Mouse (Mus musculus): ENCODE data around the gene Ergic1. TPM values are rescaled to one million over a fixed set of nuclear protein-coding genes. Genes with fewer than 3 reads are reported as not detected.
A peak's percentile ranks its signal among the peaks of the same experiment; 100 is the strongest.

Ergic1 gene
- total and polyA plus RNA-seq, 3 experiments, result 53.6 to 64.4 (median 59.4) TPM

- H3K9ac ChIP-seq (ENCODE audit: low read depth, low read length), result no peak overlapping the region
- intact Hi-C loops (cut with DNase I), result no loop called here
- no peaks in the 10 kb centered on the region for H3K27me3 ChIP-seq (ENCODE audit: control insufficient read depth, insufficient read depth, low read length)
- H3K4me3 ChIP-seq, result no peak overlapping the region
- no peak for TF ChIP-seq POLR2A (IDR thresholded peaks at IDR 0.05; ENCODE audit: insufficient read depth, low read depth, low read length)
- TF ChIP-seq CTCF (IDR thresholded peaks at IDR 0.05), result no peak
- TF ChIP-seq EP300 (IDR thresholded peaks at IDR 0.05; ENCODE audit: insufficient read depth, low read depth, low read length), result no peak
- H3K79me2 ChIP-seq (replicated peaks; ENCODE audit: control insufficient read depth, insufficient read depth, low read length), result no peaks in the 10 kb centered on the region
- H3K4me1 ChIP-seq (ENCODE audit: control insufficient read depth, insufficient read depth, low read length), result peaks cover 23% of the 10 kb centered on the region
- peak overlapping the region; percentile 34 for H3K27ac ChIP-seq
- no peak for DNase-seq
- H3K36me3 ChIP-seq (ENCODE audit: control insufficient read depth, insufficient read depth, low read length), result peaks cover 3% of the 10 kb centered on the region; the same call in 1 of the 2 replicates
- 94% methylated on average over 2 of the region's 2 CpGs for WGBS
These were observed 64.3 kb downstream of the Ergic1 start for GRCm38 (mm10) chr17:26625521-26626010.

DNA sequence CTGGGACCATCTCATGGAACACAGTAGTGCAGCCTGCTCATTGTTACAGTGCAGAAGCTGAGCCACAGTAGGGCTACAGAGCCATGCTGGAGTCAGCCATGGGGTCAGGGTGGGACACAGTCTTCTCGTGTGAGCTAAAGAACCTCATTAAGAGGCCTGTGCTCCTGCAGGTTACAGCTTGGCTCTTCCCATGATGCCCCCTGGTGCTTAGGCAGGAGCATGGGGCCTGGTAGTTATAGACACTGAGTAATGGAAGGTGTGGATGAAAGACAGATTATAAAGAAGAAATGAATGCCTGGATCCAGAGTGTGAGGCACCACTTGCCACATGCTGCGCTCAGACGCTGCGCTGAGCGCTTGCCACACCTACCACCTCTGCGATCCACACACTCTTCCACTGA, 67.2 kb downstream of the Ergic1 start:
- Histone ChIP-seq H3K36me3 (ENCODE audit: control insufficient read depth, insufficient read depth, low read length) (peaks cover 3% of the 10 kb centered on the region; the same call in 1 of the 2 replicates), H3K4me1 (ENCODE audit: control insufficient read depth, insufficient read depth, low read length) (peaks cover 7% of the 10 kb centered on the region), H3K27me3 (ENCODE audit: control insufficient read depth, insufficient read depth, low read length) (no peaks in the 10 kb centered on the region), H3K9ac (ENCODE audit: low read depth, low read length) (no peak overlapping the region), H3K27ac (no peak overlapping the region), H3K79me2 (replicated peaks; ENCODE audit: control insufficient read depth, insufficient read depth, low read length) (no peaks in the 10 kb centered on the region), H3K4me3 (no peak overlapping the region)
- WGBS, result 82% methylated on average over 6 of the region's 6 CpGs
- intact Hi-C loops (cut with DNase I), result no loop called here
- no peak for DNase-seq
- TF ChIP-seq EP300 (IDR thresholded peaks at IDR 0.05; ENCODE audit: insufficient read depth, low read depth, low read length) (no peak), CTCF (IDR thresholded peaks at IDR 0.05) (peak; percentile 52), POLR2A (IDR thresholded peaks at IDR 0.05; ENCODE audit: insufficient read depth, low read depth, low read length) (no peak)

- H3K4me1 ChIP-seq (ENCODE audit: control insufficient read depth, insufficient read depth, low read length), result peaks cover 7% of the 10 kb centered on the region
- no peak for DNase-seq
- H3K36me3 ChIP-seq (ENCODE audit: control insufficient read depth, insufficient read depth, low read length), result peaks cover 3% of the 10 kb centered on the region; the same call in 1 of the 2 replicates
- no peaks in the 10 kb centered on the region for H3K79me2 ChIP-seq (replicated peaks; ENCODE audit: control insufficient read depth, insufficient read depth, low read length)
- intact Hi-C loops (cut with DNase I), result no loop called here
- no peak overlapping the region for H3K27ac ChIP-seq
- no peak overlapping the region for H3K4me3 ChIP-seq
- no peaks in the 10 kb centered on the region for H3K27me3 ChIP-seq (ENCODE audit: control insufficient read depth, insufficient read depth, low read length)
- 94% methylated on average over 3 of the region's 3 CpGs for WGBS
- no peak for TF ChIP-seq EP300 (IDR thresholded peaks at IDR 0.05; ENCODE audit: insufficient read depth, low read depth, low read length)
- TF ChIP-seq POLR2A (IDR thresholded peaks at IDR 0.05; ENCODE audit: insufficient read depth, low read depth, low read length), result no peak
- TF ChIP-seq CTCF (IDR thresholded peaks at IDR 0.05), result no peak
- H3K9ac ChIP-seq (ENCODE audit: low read depth, low read length), result no peak overlapping the region
These were observed 67.6 kb downstream of the Ergic1 start for GRCm38 (mm10) chr17:26628936-26629335.

GRCm38 (mm10) chr17:26631811-26632327, 70.6 kb downstream of the Ergic1 start:
- 82% methylated on average over 8 of the region's 8 CpGs for WGBS
- no peak overlapping the region for H3K4me3 ChIP-seq
- H3K79me2 ChIP-seq (replicated peaks; ENCODE audit: control insufficient read depth, insufficient read depth, low read length), result no peaks in the 10 kb centered on the region
- no peaks in the 10 kb centered on the region for H3K36me3 ChIP-seq (ENCODE audit: control insufficient read depth, insufficient read depth, low read length)
- no peaks in the 10 kb centered on the region for H3K27me3 ChIP-seq (ENCODE audit: control insufficient read depth, insufficient read depth, low read length)
- TF ChIP-seq POLR2A (IDR thresholded peaks at IDR 0.05; ENCODE audit: insufficient read depth, low read depth, low read length) (no peak), EP300 (IDR thresholded peaks at IDR 0.05; ENCODE audit: insufficient read depth, low read depth, low read length) (no peak), CTCF (IDR thresholded peaks at IDR 0.05) (no peak)
- no peaks in the 10 kb centered on the region; the same call in 1 of the 2 replicates for H3K4me1 ChIP-seq (ENCODE audit: control insufficient read depth, insufficient read depth, low read length)
- H3K27ac ChIP-seq, result no peak overlapping the region
- H3K9ac ChIP-seq (ENCODE audit: low read depth, low read length), result no peak overlapping the region
- intact Hi-C loops (cut with DNase I), result no loop called here
- DNase-seq, result no peak

GRCm38 (mm10) chr17:26633186-26633585, 71.9 kb downstream of the Ergic1 start:
- Histone ChIP-seq H3K79me2 (replicated peaks; ENCODE audit: control insufficient read depth, insufficient read depth, low read length) (no peaks in the 10 kb centered on the region), H3K36me3 (ENCODE audit: control insufficient read depth, insufficient read depth, low read length) (no peaks in the 10 kb centered on the region), H3K4me1 (ENCODE audit: control insufficient read depth, insufficient read depth, low read length) (peaks cover 3% of the 10 kb centered on the region), H3K27ac (no peak overlapping the region), H3K9ac (ENCODE audit: low read depth, low read length) (no peak overlapping the region), H3K27me3 (ENCODE audit: control insufficient read depth, insufficient read depth, low read length) (no peaks in the 10 kb centered on the region), H3K4me3 (no peak overlapping the region)
- intact Hi-C loops (cut with DNase I), result no loop called here
- no peak for DNase-seq
- WGBS, result 76% methylated on average over 9 of the region's 9 CpGs
- TF ChIP-seq EP300 (IDR thresholded peaks at IDR 0.05; ENCODE audit: insufficient read depth, low read depth, low read length) (no peak), CTCF (IDR thresholded peaks at IDR 0.05) (no peak), POLR2A (IDR thresholded peaks at IDR 0.05; ENCODE audit: insufficient read depth, low read depth, low read length) (no peak)

- Histone ChIP-seq H3K4me3 (no peak overlapping the region), H3K36me3 (ENCODE audit: control insufficient read depth, insufficient read depth, low read length) (no peaks in the 10 kb centered on the region), H3K27me3 (ENCODE audit: control insufficient read depth, insufficient read depth, low read length) (no peaks in the 10 kb centered on the region), H3K79me2 (replicated peaks; ENCODE audit: control insufficient read depth, insufficient read depth, low read length) (no peaks in the 10 kb centered on the region), H3K9ac (ENCODE audit: low read depth, low read length) (no peak overlapping the region), H3K4me1 (ENCODE audit: control insufficient read depth, insufficient read depth, low read length) (peaks cover 6% of the 10 kb centered on the region), H3K27ac (no peak overlapping the region)
- intact Hi-C loops (cut with DNase I), result no loop called here
- 88% methylated on average over 9 of the region's 9 CpGs for WGBS
- TF ChIP-seq POLR2A (IDR thresholded peaks at IDR 0.05; ENCODE audit: insufficient read depth, low read depth, low read length), result no peak
- no peak for TF ChIP-seq CTCF (IDR thresholded peaks at IDR 0.05)
- no peak for TF ChIP-seq EP300 (IDR thresholded peaks at IDR 0.05; ENCODE audit: insufficient read depth, low read depth, low read length)
- DNase-seq, result no peak
These were observed 72.6 kb downstream of the Ergic1 start for GRCm38 (mm10) chr17:26633926-26634325.

Measured in heart, adult 2 months (tissue).